Mouse (Mus musculus): ENCODE results near the gene Gpcpd1.

Gpcpd1 gene

GRCm38 (mm10) chr2:132584191-132584590, 3.3 kb downstream of the Gpcpd1 start:
- peak; percentile 51 for DNase-seq

- DNase-seq = peak; percentile 41
These were observed 4.4 kb downstream of the Gpcpd1 start for GRCm38 (mm10) chr2:132583126-132583525.

- DNase-seq = peak; percentile 92
These were observed 5.3 kb downstream of the Gpcpd1 start for GRCm38 (mm10) chr2:132582227-132582626.

GRCm38 (mm10) chr2:132579689-132580088, 7.8 kb downstream of the Gpcpd1 start:
- DNase-seq = no peak

- no peak for DNase-seq
These were observed 8.8 kb downstream of the Gpcpd1 start for GRCm38 (mm10) chr2:132578711-132579110.

GRCm38 (mm10) chr2:132578059-132578458, 9.5 kb downstream of the Gpcpd1 start:
- peak; percentile 98 for DNase-seq

GRCm38 (mm10) chr2:132577431-132577981, 10.0 kb downstream of the Gpcpd1 start:
- DNase-seq = peak; percentile 61

GRCm38 (mm10) chr2:132576522-132577135, 10.9 kb downstream of the Gpcpd1 start:
- no peak for DNase-seq

- DNase-seq = peak; percentile 81
These were observed 11.6 kb downstream of the Gpcpd1 start for GRCm38 (mm10) chr2:132575759-132576439.

- DNase-seq = peak; percentile 35
These were observed 12.3 kb downstream of the Gpcpd1 start for GRCm38 (mm10) chr2:132575256-132575655.

GRCm38 (mm10) chr2:132573280-132573679, 14.2 kb downstream of the Gpcpd1 start:
- DNase-seq = no peak

- no peak for DNase-seq
These were observed 14.9 kb downstream of the Gpcpd1 start for GRCm38 (mm10) chr2:132572651-132573050.

- DNase-seq = no peak
These were observed 16.2 kb downstream of the Gpcpd1 start for GRCm38 (mm10) chr2:132571301-132571700.

- DNase-seq = no peak
These were observed 16.7 kb downstream of the Gpcpd1 start for GRCm38 (mm10) chr2:132570869-132571268.

GRCm38 (mm10) chr2:132569686-132570085, 17.8 kb downstream of the Gpcpd1 start:
- DNase-seq = no peak

- no peak for DNase-seq
These were observed 20.1 kb downstream of the Gpcpd1 start for GRCm38 (mm10) chr2:132567414-132567813.

- DNase-seq = no peak
These were observed 25.7 kb downstream of the Gpcpd1 start for GRCm38 (mm10) chr2:132561860-132562259.

GRCm38 (mm10) chr2:132527864-132528263, 59.7 kb downstream of the Gpcpd1 start:
- DNase-seq = no peak

GRCm38 (mm10) chr2:132526894-132527532, 60.5 kb downstream of the Gpcpd1 start:
- no peak for DNase-seq

- DNase-seq = no peak
These were observed 61.4 kb downstream of the Gpcpd1 start for GRCm38 (mm10) chr2:132526110-132526509.

- DNase-seq = no peak
These were observed 69.3 kb downstream of the Gpcpd1 start for GRCm38 (mm10) chr2:132518021-132518901.

- DNase-seq = no peak
These were observed 70.2 kb downstream of the Gpcpd1 start for GRCm38 (mm10) chr2:132517194-132517836.
